Mouse (Mus musculus): ENCODE data around the gene Fam126a. TPM values are rescaled to one million over a fixed set of nuclear protein-coding genes. Genes with fewer than 3 reads are reported as not detected.
A peak's percentile ranks its signal among the peaks of the same experiment; 100 is the strongest.

Gene Fam126a
- polyA plus RNA-seq, 2 experiments, result 15.4 to 64.8 TPM

DNA sequence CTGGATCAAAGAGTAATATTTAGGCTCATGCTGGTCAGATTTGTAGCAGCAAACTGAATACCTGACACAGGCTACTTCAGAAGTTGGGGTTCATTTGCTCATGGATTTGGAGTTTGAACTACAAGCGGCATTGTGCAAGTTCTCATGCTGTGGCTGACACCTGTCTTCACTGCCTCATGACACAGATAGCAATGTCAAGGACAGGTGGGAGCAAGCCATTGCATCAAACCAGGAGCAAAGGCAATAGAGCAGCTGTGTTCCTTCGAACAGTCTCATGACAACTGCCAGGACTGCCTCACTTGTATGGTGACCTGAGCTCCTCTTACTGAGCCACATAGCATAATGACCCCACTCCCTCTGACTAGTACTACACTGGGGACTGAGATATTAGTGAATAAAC lies 12.9 kb upstream of the Fam126a start:
- TF ChIP-seq EP300 (IDR thresholded peaks at IDR 0.05; ENCODE audit: low read depth), result no peak
- TF ChIP-seq CTCF (IDR thresholded peaks at IDR 0.05; ENCODE audit: low read depth), result no peak
- no peak overlapping the region for H3K4me2 ChIP-seq (ENCODE audit: low read depth)
- peaks cover 6 to 14% of the 10 kb centered on the region in 2 experiments for H3K4me1 ChIP-seq (replicated peaks; ENCODE audit: control insufficient read depth in 2 of 2, insufficient read depth in 2 of 2, low read length in 1 of 2)
- ATAC-seq (ENCODE audit: insufficient read depth) (no peak), DNase-seq (ENCODE audit: low read depth in 3 of 3, low spot score in 3 of 3) (no peak)
- no peaks in the 10 kb centered on the region for H3K36me3 ChIP-seq (replicated peaks; ENCODE audit: control insufficient read depth, insufficient read depth, low read depth)
- no peaks in the 10 kb centered on the region for H3K27me3 ChIP-seq (ENCODE audit: control insufficient read depth, insufficient read depth, low read length)
- no peak overlapping the region for H3K27ac ChIP-seq
- H3K9ac ChIP-seq (replicated peaks), result no peak overlapping the region
- H3K4me3 ChIP-seq (ENCODE audit: insufficient read depth in 1 of 2, low read depth in 2 of 2, low read length in 2 of 2), result no peak overlapping the region
- no peaks in the 10 kb centered on the region for H3K9me3 ChIP-seq (ENCODE audit: control insufficient read depth, low read length)
- WGBS (ENCODE audit: insufficient replicate concordance), result 62% methylated on average over 2 of the region's 2 CpGs

DNA sequence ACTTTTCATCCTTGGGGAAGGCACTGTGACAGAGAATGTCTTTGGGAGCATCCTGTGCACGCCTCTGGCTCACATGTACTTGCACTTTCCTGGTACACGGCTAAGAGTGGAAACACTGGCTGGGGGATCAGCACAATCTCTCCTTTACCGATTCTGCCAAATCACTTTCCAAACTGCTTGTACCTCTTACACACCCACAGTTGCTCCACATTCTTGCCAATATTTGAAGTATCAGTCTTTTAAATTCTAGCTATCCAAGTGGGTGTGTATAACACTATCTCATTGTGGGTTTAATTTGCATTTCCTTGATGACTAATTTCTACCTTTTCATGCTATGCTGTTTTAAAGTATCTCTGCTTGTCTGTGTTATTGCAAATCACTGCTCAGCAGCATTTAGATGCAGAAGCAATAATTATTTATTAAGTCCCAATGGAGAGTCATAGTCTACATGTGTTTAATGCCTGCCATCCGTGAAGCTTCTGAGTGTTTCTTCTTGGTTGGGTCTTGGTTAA lies 10.9 kb upstream of the Fam126a start:
- Histone ChIP-seq H3K4me3 (ENCODE audit: insufficient read depth in 1 of 2, low read depth in 2 of 2, low read length in 2 of 2) (no peak overlapping the region), H3K9me3 (ENCODE audit: control insufficient read depth, low read length) (no peaks in the 10 kb centered on the region), H3K36me3 (replicated peaks; ENCODE audit: control insufficient read depth, insufficient read depth, low read depth) (no peaks in the 10 kb centered on the region), H3K9ac (replicated peaks) (no peak overlapping the region), H3K4me2 (ENCODE audit: low read depth) (no peak overlapping the region), H3K4me1 (replicated peaks; ENCODE audit: control insufficient read depth in 2 of 2, insufficient read depth in 2 of 2, low read length in 1 of 2) (peaks cover 6 to 11% of the 10 kb centered on the region in 2 experiments), H3K27me3 (ENCODE audit: control insufficient read depth, insufficient read depth, low read length) (no peaks in the 10 kb centered on the region), H3K27ac (no peak overlapping the region)
- DNase-seq (ENCODE audit: low read depth in 3 of 3, low spot score in 3 of 3) (no peak), ATAC-seq (ENCODE audit: insufficient read depth) (no peak)
- WGBS (ENCODE audit: insufficient replicate concordance), result 72% methylated on average over 4 of the region's 4 CpGs
- TF ChIP-seq CTCF (IDR thresholded peaks at IDR 0.05; ENCODE audit: low read depth) (no peak), EP300 (IDR thresholded peaks at IDR 0.05; ENCODE audit: low read depth) (no peak)

DNA sequence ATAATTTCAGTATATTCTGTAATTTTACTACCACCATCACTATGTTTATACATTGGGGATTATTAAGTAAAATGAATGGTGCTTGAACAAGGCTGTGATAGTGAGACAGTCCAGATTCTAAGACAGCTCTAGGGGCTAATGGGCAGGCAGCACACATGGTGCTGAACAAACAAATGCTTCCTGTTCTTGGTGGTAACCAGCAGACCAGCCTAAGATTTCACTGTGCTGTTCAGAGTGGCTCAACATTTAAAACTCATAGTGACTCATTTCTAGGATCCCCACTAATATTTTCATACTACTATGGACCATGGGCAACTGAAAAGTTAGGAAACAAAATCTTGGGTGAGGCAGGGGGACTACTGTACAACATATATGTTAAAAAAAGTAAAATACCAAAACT lies 10.1 kb upstream of the Fam126a start:
- Histone ChIP-seq H3K27ac (no peak overlapping the region), H3K4me2 (ENCODE audit: low read depth) (no peak overlapping the region), H3K27me3 (ENCODE audit: control insufficient read depth, insufficient read depth, low read length) (no peaks in the 10 kb centered on the region), H3K9ac (replicated peaks) (no peak overlapping the region), H3K36me3 (replicated peaks; ENCODE audit: control insufficient read depth, insufficient read depth, low read depth) (no peaks in the 10 kb centered on the region), H3K9me3 (ENCODE audit: control insufficient read depth, low read length) (no peaks in the 10 kb centered on the region), H3K4me3 (ENCODE audit: insufficient read depth in 1 of 2, low read depth in 2 of 2, low read length in 2 of 2) (no peak overlapping the region), H3K4me1 (replicated peaks; ENCODE audit: control insufficient read depth in 2 of 2, insufficient read depth in 2 of 2, low read length in 1 of 2) (peaks cover 6 to 11% of the 10 kb centered on the region in 2 experiments)
- TF ChIP-seq EP300 (IDR thresholded peaks at IDR 0.05; ENCODE audit: low read depth), result no peak
- no peak for TF ChIP-seq CTCF (IDR thresholded peaks at IDR 0.05; ENCODE audit: low read depth)
- ATAC-seq (ENCODE audit: insufficient read depth) (no peak), DNase-seq (ENCODE audit: low read depth in 3 of 3, low spot score in 3 of 3) (no peak)

DNA sequence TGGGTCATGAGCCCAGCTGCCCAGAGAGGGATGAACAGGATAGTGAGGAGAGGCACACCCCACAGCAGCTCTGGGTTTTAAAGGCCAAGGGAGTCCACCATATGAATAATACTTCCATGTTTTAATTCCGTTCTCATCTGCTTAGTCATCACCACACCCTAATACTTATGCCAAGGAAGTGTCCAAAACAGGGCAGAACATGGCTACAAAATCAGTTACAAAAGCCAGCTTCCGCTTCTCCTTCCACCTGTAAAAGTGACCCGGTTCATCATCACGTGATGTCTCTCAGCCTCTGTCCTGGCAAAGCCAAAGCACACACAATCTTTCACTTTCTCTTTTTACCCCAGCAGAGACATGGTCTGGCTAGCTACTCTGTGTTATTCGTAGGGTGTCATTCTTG lies 8.9 kb upstream of the Fam126a start:
- ATAC-seq (ENCODE audit: insufficient read depth), result peak; percentile 35
- 57% methylated on average over 5 of the region's 5 CpGs for WGBS (ENCODE audit: insufficient replicate concordance)
- H3K4me2 ChIP-seq (ENCODE audit: low read depth), result peak overlapping the region; percentile 13; the same call in 1 of the 2 replicates

DNA sequence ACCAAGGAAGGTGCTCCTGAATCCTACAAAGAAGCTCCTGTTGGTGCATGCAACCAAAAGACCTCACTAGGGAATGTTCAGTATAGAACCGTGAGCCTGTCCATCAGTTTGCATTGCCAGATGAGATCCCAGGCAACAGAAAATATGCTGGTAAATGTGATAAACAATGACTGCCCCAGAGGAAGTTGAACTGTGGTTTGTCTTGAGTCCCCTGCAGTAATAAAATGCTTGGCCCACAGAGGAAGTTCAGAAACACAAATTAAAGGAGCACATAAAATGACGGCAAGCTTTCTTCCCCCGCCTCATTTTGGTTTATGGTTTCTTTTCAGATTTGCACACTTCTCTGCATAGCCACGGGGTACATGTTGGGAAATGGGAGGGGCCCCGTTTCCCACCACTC lies 8.3 kb upstream of the Fam126a start:
- peaks cover 6 to 11% of the 10 kb centered on the region in 2 experiments for H3K4me1 ChIP-seq (replicated peaks; ENCODE audit: control insufficient read depth in 2 of 2, insufficient read depth in 2 of 2, low read length in 1 of 2)
- no peak overlapping the region for H3K4me3 ChIP-seq (ENCODE audit: insufficient read depth in 1 of 2, low read depth in 2 of 2, low read length in 2 of 2)
- DNase-seq (ENCODE audit: low read depth in 3 of 3, low spot score in 3 of 3) (no peak), ATAC-seq (ENCODE audit: insufficient read depth) (no peak)
- H3K27ac ChIP-seq, result no peak overlapping the region
- no peaks in the 10 kb centered on the region for H3K36me3 ChIP-seq (replicated peaks; ENCODE audit: control insufficient read depth, insufficient read depth, low read depth)
- H3K4me2 ChIP-seq (ENCODE audit: low read depth), result no peak overlapping the region
- no peaks in the 10 kb centered on the region for H3K27me3 ChIP-seq (ENCODE audit: control insufficient read depth, insufficient read depth, low read length)
- 13% methylated on average over 5 of the region's 5 CpGs for WGBS (ENCODE audit: insufficient replicate concordance)
- H3K9ac ChIP-seq (replicated peaks), result no peak overlapping the region
- no peaks in the 10 kb centered on the region for H3K9me3 ChIP-seq (ENCODE audit: control insufficient read depth, low read length)
- TF ChIP-seq EP300 (IDR thresholded peaks at IDR 0.05; ENCODE audit: low read depth), result no peak
- no peak for TF ChIP-seq CTCF (IDR thresholded peaks at IDR 0.05; ENCODE audit: low read depth)

More for the DNA sequence above, 8.9 kb upstream of the Fam126a start:
- Histone ChIP-seq H3K9me3 (ENCODE audit: control insufficient read depth, low read length) (no peaks in the 10 kb centered on the region), H3K4me1 (replicated peaks; ENCODE audit: control insufficient read depth in 2 of 2, insufficient read depth in 2 of 2, low read length in 1 of 2) (peaks cover 6 to 11% of the 10 kb centered on the region in 2 experiments), H3K36me3 (replicated peaks; ENCODE audit: control insufficient read depth, insufficient read depth, low read depth) (no peaks in the 10 kb centered on the region), H3K27me3 (ENCODE audit: control insufficient read depth, insufficient read depth, low read length) (no peaks in the 10 kb centered on the region), H3K9ac (replicated peaks) (no peak overlapping the region), H3K27ac (no peak overlapping the region), H3K4me3 (ENCODE audit: insufficient read depth in 1 of 2, low read depth in 2 of 2, low read length in 2 of 2) (no peak overlapping the region)
- DNase-seq (ENCODE audit: low read depth in 3 of 3, low spot score in 3 of 3), result no peak
- TF ChIP-seq CTCF (IDR thresholded peaks at IDR 0.05; ENCODE audit: low read depth), result no peak
- no peak for TF ChIP-seq EP300 (IDR thresholded peaks at IDR 0.05; ENCODE audit: low read depth)
